13 mouse cellular contexts compared by ENCODE assay signal in the genomic region with DNA sequence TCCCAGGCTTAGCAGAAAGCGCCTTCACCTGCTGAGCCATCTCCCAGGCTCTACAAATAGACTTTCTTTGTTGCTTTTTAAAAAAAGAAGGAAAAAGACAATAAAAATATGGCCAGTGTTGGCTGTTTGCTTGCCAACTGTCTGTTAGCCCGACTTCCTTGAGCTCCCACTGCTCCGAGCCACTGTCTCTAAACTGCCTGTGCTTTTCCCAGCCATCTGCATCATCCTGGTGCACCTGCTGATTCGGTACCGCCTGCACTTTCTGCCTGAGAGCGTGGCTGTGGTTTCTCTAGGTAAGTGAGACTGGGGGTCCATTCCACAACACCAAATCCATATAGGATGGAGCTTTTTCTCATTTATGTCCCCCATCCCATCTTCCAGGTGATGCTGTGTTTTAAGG.
"Had no signal": no experiment of that assay in that cellular context is flagged by ENCODE, and none has a peak within 500 bp of the region (broad histone marks: within the 10 kb centered on the region; RNA-seq: fewer than 3 reads in every experiment).

No protein-coding gene starts in this region.

- DNase-seq: kidney, postnatal 14 days; liver; lung, adult 2 months; lung, postnatal 4 days; thymus, adult 2 months; thymus, postnatal 25 days had no signal

- H3K27ac ChIP-seq: kidney, embryonic 15.5 days; limb, embryonic 12.5 days; liver, embryonic 14.5 days; midbrain, embryonic 10.5 days; midbrain, embryonic 15.5 days; neural tube, embryonic 12.5 days; stomach, embryonic 15.5 days had no signal

- H3K4me1 ChIP-seq: kidney, embryonic 15.5 days; limb, embryonic 12.5 days; midbrain, embryonic 10.5 days; midbrain, embryonic 15.5 days; neural tube, embryonic 12.5 days; stomach, embryonic 15.5 days had no signal

- H3K4me3 ChIP-seq: kidney, embryonic 15.5 days; limb, embryonic 12.5 days; midbrain, embryonic 10.5 days; midbrain, embryonic 15.5 days; neural tube, embryonic 12.5 days; stomach, embryonic 15.5 days had no signal

- H3K27me3 ChIP-seq: kidney, embryonic 15.5 days; limb, embryonic 12.5 days; midbrain, embryonic 15.5 days; neural tube, embryonic 12.5 days; stomach, embryonic 15.5 days had no signal
